Mouse (Mus musculus) small intestine, adult 2 months (tissue): Measurements from ENCODE around the gene Dgke.

ENCODE experiments used
- CTCF ChIP-seq: fragments of 200-500 bp; IDR thresholded peaks from 2 replicates; pipeline ENCODE4 v1.5.1; 2012; ENCODE audit warnings: low read depth, mild to moderate bottlenecking, control low read depth, inconsistent platforms, low read length, moderate library complexity, mixed read lengths; ENCODE audit not compliant: insufficient replicate concordance, insufficient read length; ENCODE audit errors: extremely low read depth
- POLR2A ChIP-seq: fragments of 200-500 bp; IDR thresholded peaks from 2 replicates; pipeline ENCODE4 v1.6.1; 2012; ENCODE audit warnings: low read depth, mild to moderate bottlenecking, control low read depth, inconsistent platforms, low read length, moderate library complexity

- TF ChIP-seq CTCF (no peak), POLR2A (no peak)
Observed at GRCm38 (mm10) chr11:89003726-89004125, 62.9 kb downstream of the Dgke start.
